Mouse (Mus musculus) left cerebral cortex, adult 8-10 months (tissue): ENCODE data around the gene Pde2a. TPM values are rescaled to one million over a fixed set of nuclear protein-coding genes. Genes with fewer than 3 reads are reported as not detected.

ENCODE experiments used
- DNase-seq, 2 experiments: peaks; one replicate each; pipeline ENCODE4 v3.0.0; 2022; ENCODE audit warnings: low spot score in 2 of 2
- total RNA-seq, 4 experiments: library from RNA; stranded (reverse); gene quantifications; 2 replicates each; pipeline ENCODE4 v1.2.4; 2022

Pde2a gene
- total RNA-seq, 4 experiments from 2014 or later = 370 to 394 (median 377) TPM

DNA sequence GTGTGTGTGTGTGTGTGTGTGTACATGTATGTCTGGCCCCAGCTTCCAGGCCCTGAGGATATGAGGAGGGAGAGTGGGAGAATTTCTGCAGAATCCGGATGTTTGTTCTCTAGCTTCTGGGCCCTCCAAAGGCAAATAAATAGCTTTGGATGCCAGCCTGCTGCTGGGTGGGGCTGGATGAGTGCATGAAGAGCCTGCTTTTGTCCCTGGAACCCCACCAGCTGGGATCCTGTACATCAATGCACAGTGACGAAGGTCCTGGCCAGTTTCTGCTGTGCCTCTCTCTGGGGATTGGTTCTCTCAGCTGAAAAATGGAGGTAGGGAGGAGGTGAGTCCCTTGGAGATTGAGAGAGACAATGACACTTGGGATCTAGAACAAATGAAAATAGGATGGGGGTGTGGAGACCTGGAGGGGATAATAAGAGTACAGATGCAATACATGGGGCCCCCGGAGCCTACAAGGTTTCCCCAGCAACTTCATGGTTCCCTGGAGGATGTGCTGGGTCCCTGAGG lies 50.5 kb downstream of the Pde2a start:
- DNase-seq = no peak

DNA sequence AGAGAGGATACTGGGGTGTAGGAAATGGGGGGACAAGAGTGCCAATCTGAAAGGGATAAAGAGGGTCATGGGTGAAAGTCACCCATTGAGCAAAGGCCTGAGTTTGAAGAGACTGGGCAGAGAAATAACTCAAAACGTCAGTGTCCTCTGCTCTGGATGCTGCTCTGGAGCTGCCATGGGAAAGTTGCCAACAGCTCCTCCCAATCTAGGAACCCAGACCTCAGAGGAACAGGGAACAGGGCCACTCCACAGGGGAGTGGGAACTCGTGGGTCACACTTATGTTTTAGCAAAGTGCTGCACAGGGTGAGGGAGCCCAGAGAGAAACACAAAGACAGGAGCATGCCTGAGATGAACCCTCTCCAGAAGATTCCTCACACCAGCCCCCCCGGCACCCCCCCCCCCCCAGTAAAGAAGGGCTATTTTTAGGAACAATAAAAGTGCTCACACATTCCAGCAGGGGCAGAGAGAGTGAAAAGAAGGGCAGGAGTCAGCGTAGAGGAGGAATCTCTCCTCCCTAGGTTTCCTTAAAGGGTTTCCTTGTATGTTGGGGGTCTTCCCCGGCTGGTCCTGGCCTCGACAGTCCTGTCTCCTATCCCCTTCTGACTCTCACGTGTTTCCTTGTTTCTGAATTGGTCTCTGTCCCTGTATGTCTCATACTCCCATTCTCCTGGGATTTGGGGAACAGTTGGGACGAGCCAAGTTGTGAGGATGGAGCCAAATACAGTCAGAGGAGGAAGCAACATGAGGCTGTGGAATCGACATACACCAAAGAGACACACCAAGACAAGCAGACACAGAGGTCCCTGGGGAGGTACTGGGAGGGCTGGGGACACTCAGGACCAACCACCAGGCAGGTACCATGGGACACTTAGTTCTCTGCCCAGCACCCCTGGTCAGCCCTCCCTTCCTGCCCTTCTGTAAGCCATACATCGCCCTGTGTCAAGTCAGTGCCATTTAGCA lies 51.4 kb downstream of the Pde2a start:
- no peak for DNase-seq

DNA sequence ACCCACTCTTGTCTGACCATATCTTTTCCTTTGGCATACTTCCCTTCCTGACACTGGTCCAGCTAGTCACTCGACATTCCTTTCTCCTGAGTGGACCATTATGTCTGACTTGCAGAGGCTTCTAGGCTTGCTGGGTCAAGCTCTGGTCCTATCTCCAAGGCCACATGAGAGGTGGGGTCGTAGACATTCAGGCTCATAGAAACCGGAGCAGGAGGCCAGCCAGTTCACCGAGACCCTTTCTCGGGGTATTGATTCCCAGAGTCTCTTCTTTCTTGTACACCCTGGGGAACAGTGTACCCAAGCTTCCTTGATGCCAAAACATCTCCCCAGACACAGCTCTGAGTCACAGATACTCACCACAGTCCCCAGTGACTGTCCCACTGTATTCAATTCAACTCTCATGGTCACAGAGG lies 52.9 kb downstream of the Pde2a start:
- DNase-seq = no peak

DNA sequence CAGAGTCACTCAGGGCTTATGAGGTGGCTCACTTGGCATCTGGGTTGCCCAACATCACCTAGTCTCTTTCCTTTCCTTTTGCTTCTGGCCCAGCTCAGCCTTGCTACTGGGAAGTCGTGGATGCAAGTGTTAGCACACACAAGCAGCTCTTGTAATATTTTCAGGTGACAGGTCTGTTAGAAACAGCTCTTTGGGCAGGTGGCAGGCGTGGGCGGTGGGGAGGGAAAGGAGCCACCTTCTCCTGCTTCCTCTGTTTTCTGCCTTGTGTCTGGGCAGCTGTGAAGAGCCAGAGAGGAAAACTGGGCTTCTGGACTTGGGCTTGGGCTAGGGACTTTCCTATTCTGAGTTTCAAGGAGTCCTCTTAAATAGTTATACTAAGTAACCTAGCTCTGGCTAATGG lies 54.5 kb downstream of the Pde2a start:
- DNase-seq = peak in 1 of 2 experiments; percentile 74

DNA sequence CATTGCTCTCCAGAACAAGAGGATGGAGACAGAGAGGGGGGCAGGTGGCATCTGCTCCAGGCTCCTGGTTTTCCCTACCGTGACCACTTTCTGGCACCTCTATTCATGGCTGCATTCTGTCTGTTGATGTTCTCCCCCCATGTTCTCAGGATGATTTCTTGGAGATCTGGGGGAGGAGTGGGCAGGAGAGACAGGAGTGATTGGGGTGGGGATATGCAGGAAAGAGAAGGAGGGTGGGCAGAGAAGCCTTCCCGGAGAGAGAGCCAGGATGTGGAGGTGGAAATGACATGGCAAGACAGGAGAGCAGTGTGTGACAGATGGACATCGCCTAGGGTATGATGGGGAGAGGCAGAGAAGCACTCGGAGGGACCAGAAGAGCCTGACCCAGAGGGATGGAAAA lies 55.0 kb downstream of the Pde2a start:
- DNase-seq = no peak

DNA sequence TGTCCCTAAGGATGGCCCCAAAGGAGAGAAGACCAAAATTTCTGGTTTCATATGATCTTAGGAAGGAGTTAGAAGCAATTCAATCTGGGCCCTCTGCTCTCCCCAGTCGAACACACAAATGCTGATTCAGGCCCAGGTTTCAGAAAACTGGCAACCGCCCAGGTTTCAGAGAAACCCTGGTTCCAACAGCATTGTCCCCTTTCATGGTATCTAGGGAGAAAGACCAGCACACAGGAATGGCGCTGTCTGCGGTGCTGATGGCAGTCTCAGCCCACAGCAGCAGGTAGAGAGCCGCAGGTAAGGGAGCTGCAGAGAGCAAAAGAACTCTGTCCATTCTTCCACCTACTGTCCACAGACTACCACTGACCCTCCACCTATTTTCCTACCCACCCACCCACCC lies 55.7 kb downstream of the Pde2a start:
- DNase-seq = no peak

DNA sequence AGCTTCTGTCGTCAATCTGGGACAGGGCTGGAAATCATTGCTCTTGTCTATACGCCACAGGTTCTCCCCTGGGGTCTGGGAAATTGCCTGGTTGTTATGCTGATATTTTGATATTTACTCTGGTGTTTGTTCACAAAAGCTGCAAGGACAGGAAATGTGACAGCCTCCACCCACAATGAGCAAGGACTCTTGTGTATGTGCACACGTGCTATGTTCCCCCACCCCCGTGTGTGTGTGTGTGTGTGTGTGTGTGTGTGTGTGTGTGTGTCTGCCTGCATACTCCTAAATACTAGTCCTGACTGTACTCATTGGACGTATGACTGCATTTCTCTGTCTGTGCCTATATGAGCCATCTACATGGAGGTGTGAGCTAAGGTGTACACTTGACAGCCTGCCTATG lies 56.6 kb downstream of the Pde2a start:
- no peak for DNase-seq

DNA sequence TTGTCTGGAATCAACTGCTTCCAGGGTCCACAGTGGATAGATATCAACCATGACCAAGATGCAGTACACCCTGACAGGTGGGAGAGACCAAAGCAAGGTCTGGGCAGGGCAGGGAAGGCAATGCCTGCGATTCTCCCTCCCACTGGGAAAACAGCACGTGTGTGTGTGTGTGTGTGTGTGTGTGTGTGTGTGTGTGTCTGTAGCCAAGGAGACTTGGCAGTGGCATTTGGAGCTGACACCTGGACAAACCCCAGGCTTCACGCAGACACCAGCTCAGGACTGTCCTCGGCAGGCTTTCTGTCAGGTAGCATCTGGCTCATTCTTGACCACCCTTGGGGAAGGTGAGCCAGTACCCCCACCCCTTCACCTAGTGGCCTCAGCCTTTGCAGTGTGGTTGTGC lies 58.4 kb downstream of the Pde2a start:
- no peak for DNase-seq

DNA sequence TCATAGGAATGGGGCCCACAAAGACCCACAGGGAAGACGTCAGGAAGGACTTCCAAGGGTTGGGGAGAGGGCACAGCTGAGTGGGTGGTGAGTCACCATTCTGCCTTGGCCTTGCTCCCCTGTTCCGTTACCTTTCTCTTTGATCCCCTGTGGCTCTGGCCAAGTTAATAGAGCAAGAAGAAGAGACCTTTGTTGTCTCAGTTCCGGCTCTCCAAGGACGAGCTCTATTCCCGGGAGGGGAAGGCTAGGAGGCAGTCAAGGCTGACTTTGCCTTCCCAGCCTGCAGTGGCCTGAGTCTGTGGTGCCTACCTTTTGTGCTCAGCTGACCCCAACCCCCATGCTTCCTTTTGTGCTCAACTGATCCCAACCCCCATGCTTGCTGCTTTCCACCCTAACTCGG lies 59.2 kb downstream of the Pde2a start:
- no peak for DNase-seq

DNA sequence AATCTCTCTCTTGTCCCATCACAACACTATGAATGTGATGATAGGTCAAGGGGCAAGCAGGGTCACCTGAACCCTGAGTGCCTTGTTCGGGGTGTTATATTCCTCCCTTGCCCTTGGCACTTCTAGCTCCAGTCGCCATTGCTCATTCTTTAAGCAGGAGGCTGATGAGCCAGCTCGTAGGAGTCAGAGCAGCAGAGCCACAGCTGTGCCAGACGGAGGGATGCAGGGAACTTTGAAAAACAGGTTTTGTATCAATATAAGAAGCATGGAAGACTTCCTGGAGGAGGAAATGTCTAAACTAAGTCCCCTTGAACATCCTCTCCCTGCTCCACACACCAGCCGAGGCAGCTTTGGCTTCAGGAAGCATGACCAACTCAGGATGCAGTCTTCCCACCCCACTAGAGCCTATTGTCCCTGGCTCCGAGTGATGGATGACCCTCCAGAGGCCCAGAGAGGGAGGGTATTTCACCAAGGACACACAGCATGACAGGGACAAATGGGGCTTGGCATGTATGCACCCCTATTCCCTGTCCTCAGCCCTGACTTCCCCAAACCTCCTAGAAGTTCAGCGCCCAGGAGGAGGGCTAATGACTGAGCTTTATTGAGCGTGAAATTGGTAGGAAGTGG lies 60.5 kb downstream of the Pde2a start:
- no peak for DNase-seq

DNA sequence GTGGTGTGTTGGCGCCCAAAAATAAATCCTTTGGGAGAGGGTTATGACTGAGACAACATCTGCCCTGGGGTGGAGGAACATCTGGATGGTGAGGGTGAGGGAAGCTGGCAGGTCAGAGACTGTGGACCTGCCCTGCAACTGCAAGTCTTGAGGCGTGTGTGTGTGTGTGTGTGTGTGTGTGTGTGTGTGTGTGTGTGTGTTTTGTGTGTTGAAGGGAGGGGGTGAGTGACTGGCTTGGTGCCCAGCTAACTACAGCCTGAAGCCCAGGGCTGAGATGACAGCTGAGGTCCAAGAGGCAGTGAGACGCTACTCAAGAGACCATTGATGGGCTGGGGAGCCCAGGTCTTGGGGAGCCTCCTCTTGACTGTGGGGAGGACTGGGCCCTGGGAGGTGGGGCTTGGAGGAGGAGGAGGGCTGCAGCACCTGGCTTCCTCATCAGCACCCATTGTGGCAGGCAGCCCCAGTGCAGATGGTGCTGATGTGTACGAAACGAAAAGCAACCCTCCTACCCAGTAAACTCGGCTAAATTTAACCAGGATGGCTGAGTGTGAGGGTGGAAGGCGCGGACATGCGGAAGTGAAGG lies 61.1 kb downstream of the Pde2a start:
- DNase-seq = peak in 1 of 2 experiments; percentile 79

DNA sequence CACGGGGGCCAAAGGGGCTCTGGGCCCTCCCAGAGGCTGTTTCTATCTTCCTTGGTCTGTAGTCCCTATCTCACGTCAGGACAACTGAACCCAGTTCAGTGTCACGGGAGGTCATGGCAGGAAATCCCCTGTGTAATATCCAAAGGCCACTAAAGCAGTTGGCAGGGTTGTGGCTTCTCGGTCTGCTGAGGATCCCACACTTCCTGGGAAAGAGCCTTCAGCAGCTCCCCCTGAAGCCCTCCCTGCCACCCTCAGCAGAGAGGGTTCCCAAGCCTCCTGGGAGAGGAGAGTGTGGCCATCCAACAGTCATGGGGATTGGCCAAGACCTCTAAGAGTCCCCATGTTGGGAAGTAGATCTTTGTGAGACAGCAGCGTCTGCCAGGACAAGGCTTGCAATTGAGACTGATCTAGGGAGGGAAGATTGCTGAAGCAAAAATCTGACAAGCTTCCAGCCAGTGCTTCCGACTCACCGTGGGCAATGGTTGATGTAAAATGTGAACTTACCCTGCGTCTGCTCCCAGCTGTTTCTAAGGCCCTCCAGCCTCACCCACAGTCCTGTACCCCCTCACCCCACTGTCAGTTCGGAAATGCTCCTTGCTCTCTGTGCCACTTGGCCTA lies 62.1 kb downstream of the Pde2a start:
- DNase-seq = no peak

DNA sequence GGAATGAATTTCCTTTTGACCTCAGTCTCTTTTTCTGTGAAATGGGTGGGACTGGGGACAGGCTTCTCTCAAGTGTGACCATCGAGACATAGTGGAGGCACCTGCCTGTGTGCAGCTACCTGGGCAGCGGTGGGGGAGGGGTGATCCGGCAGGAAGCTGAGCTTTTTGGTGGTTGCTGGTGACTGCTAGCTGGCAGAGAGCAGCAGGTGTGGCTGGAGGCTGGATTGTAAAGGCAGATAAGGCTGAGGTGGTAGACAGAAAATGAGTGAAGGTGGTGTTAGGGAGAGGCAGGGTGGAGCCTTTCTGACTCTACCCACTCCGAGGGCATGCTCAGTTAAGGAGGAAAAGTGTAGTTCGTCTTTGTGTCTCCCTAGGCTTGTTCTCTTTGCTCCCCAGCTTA lies 65.6 kb downstream of the Pde2a start:
- DNase-seq = no peak

DNA sequence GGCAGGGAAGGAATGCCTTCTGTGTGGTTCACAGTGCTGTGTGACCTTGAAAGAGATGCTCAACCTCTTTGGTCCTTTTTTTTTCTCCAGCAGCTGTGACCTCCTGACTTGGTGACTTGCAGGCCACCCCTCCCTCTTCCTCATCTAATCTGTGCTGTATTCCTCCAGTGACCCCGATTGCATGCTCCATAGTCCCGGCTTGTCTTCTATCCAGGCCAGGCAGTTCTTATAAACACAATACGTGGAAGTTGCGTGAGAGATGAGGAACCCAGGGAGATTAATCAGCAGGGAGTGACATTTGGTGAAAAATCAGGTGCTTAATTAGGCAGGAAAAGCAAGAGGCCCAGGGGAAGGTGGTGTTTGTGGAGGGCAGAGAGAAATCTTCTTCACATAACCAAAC lies 69.5 kb downstream of the Pde2a start:
- DNase-seq = no peak

DNA sequence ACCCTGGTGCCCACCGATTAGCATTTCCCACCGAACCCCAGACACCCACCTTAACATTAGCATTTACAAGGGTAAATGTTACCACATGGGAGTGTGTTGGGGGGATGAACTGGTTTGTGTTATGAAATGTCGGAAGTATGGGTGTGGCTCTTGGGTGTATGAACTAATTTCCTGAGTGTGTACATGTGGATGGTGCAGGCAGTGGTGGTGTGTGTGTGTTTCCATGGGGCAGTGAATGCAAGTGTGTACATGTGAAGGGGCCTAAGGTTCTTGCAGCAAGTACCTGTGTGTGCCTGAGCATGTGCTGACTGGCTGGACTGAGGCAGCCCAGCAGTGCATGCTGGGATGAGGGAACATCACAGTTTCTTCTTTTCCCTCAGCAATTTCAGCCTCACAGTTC lies 76.9 kb downstream of the Pde2a start:
- no peak for DNase-seq

DNA sequence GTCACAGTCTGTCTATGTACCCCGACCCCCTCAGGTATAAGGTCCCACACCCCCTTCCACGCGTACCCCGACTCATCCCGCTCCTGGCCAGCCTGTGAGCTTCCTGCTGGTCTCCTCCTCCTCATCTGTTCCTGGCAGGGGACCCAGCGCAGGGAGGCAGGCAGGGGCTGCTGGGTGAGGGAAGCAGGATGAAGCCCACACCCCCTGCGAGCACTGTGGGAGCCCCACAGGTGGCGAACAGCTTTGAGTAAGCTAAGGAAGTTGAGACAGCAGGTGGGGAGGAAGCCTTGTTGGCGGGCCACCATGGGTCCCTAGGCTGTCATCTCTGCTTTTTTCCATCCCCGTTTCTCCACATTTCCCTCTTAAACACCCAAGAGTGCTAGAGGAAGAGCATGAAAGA lies 77.8 kb downstream of the Pde2a start:
- no peak for DNase-seq

DNA sequence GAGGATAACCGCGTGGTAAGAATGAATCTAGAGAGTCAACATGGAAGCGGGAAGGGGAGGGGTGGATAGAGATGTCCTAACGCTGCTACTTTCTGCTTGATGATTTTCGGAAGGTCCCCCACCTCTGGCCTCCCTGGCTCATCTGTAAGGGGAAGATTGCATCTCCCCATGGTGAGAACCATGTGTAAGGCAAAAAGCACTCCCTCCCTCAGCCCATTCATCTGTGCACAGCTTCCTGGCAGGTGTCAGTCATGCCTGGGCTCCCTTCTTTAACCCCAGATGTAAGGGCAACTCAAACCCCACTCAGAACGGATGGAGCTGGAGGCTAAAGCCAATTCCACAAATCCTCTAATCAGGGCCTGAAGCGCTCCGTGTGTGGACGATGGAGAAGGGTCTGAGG lies 78.2 kb downstream of the Pde2a start:
- DNase-seq = no peak

DNA sequence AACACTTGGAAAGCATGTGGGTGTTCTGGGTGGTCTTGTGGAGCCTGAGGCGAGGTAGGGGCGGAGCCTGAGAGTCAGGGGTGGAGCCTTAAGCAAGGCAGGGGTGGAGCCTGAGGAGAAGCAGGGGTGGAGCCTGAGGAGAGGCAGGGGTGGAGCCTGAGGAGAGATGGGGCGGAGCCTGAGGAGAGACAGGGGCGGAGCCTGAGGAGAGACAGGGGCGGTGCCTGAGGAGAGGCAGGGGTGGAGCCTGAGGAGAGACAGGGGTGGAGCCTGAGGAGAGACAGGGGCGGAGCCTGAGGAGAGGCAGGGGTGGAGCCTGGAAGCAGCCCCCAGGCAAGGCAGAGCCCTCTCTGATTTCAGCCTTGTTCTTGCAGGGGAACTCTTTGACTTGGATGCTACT lies 79.7 kb downstream of the Pde2a start:
- peak in 1 of 2 experiments; percentile 5 for DNase-seq

DNA sequence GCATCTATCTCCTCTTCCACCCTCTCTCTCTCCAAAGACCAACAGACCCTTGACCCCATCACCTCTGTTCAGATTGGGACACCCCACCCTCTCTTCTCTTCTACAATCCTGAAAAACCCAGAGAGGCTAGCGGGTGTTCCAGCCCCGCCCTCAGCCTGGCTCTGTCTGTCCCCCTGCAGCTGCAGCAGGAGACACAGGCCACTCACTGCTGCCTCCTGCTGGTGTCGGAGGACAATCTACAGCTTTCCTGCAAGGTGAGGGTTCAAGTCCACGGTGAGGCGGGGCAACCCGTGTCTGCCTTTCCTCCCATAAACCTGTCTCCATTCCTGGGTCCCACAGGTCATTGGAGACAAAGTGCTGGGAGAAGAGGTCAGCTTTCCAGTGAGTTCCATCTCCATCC lies 80.2 kb downstream of the Pde2a start:
- DNase-seq = peak in 1 of 2 experiments; percentile 19

DNA sequence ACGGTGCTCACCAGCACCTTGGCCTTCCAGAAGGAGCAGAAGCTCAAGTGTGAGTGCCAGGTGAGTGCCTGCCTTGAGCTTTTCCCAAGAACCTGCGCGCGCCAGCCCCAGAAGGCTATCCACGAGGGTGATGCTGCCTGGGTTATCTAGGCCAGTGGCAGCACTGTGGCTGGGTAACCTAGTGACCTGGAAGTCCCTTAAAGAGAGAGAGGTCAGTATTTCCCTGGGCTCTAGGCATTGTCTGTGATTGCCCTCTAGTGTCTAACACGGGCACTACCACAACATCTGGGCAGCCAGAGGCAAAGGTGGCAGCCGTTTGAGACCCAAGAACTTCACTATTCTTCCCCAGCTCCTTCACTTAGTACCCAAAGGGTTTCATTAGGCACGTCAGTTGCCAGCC lies 81.9 kb downstream of the Pde2a start:
- DNase-seq = no peak

DNA sequence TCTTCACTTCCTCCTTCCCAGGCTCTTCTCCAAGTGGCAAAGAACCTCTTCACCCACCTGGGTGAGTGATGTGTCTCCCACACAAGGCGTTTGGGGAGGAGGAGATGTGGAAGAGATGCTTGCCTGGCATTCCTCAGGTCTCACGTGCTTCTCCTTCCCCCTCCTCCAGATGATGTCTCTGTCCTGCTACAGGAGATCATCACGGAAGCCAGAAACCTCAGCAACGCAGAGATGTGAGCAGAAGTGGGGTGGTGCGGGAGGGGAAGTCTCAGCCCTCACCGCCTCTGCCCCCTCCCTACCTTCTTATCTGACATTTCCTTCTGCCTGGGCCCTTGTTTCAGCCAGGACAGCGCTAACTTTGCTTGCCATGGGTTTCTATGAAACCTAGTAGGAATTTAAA lies 82.3 kb downstream of the Pde2a start:
- DNase-seq = no peak

DNA sequence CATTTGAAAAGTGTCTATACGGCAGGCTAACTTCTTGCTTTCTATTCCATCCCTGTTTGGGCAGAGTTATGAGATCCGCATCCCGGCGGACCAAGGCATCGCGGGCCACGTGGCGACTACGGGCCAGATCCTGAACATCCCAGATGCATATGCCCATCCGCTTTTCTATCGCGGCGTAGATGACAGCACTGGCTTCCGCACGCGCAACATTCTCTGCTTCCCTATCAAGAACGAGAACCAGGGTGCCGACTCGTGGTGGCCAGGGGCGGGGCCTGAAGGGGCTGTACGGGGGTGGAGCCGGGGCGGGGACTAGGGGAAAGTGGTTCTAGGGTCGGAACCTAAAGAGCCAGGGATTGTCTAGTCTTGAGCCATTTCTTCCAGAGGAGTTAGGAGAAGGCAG lies 83.0 kb downstream of the Pde2a start:
- DNase-seq = no peak
